Mouse (Mus musculus): ENCODE measurements at regions not wholly inside any gene's neighbourhood (a gene's known extent, or its start where the extent isn't known, plus 50 kb on each side); places are given as distances from the start of the nearest gene placed in this dataset.

DNA sequence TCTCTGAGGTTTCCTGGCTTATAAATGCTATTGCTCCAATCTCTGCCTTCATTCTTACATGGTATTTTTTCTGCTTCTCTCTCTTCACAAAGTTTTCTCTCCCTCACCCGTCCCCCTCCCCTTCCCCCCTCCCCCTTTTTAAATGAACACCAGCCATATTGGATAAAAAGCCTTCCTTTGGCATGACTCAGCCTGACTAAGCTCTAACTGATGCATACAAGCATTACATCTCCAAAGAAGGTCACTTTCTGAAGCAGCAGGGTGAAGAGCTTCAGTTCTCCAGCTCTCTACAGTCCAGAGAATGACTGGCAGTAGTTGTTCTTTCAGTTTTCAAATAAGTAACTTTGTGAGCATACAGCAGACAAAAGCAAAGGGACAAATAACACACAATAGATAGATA is 244.4 kb downstream of the Ttc32 start:
- TF ChIP-seq POLR2A (IDR thresholded peaks at IDR 0.05; ENCODE audit: control insufficient read depth, low read depth, low read length) (no peak), CTCF (IDR thresholded peaks at IDR 0.05; ENCODE audit: control insufficient read depth, insufficient read depth, insufficient replicate concordance, low read depth, low read length) (no peak)
